Mouse (Mus musculus): ENCODE data around the gene Ulk3. TPM values are rescaled to one million over a fixed set of nuclear protein-coding genes. Genes with fewer than 3 reads are reported as not detected.
A peak's percentile ranks its signal among the peaks of the same experiment; 100 is the strongest.

Ulk3 gene
- polyA plus RNA-seq, 1 experiment from 2014 or later, result 6.1 TPM

DNA sequence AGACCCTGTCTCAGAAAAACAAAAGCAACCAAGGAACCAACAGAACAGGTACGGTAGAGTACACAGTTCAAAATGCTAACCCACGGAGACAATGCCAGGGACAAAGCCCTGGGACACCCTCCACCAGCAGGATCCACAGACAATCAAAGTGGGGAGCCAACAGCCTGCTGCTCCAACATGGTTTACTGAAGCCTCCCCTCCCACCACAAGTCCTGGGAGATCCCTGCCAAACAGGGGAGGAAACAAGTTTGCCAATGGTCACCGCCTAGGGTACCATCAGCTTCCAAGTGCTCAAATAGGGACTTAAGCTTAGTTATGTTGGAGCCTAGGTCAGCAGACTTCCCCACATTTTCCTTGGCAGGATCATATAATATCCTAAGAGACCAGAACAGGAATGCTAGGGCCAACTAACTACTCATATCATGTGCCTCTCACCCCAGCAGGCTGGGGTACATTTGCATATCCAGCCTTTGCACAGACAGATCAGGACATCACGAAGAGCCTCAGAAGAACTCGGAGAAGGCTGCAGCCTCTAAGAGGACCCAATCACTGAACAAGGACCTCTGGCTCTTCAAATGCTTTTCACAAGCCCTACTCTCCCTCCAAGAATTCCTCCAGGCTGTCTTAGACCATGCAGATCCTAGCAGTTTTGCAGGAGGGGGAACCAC lies 50.5 kb downstream of the Ulk3 start:
- Histone ChIP-seq H3K4me3 (ENCODE audit: inconsistent target) (no peak overlapping the region; the same call in 1 of the 2 replicates), H3K27ac (peak overlapping the region; percentile 93), H3K36me3 (ENCODE audit: inconsistent target) (0 out of 2 replicates have a peak, but pooled peaks cover 9% of the 10 kb centered on the region), H3K79me2 (ENCODE audit: inconsistent target) (peaks cover 100% of the 10 kb centered on the region)
- WGBS (ENCODE audit: missing documents), result 39% methylated on average over 5 of the region's 5 CpGs

DNA sequence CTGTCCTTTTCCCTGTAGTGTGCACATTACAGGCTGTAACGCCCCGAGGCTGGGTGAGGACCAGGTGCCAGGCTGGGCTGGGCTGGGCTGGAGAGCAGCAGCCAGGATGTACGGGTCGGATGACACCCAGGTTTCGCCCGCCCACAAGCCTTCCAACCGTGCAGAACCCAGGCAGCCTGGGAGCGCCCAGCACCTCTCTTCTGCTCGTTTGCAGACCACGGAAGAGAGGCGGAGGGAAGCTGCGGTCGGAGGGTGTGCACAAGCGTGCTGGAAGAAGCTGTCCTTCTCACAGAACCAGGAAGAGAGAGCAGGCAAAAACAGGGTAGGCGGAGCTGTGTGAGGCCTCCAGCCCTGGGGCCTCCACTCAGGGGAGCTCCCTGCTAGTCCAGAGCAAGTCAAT lies 51.1 kb downstream of the Ulk3 start:
- Histone ChIP-seq H3K36me3 (ENCODE audit: inconsistent target) (0 out of 2 replicates have a peak, but pooled peaks cover 6% of the 10 kb centered on the region), H3K4me3 (ENCODE audit: inconsistent target) (no peak overlapping the region; the same call in 1 of the 2 replicates)
- under 1% methylated on average over 15 of the region's 15 CpGs for WGBS (ENCODE audit: missing documents)

DNA sequence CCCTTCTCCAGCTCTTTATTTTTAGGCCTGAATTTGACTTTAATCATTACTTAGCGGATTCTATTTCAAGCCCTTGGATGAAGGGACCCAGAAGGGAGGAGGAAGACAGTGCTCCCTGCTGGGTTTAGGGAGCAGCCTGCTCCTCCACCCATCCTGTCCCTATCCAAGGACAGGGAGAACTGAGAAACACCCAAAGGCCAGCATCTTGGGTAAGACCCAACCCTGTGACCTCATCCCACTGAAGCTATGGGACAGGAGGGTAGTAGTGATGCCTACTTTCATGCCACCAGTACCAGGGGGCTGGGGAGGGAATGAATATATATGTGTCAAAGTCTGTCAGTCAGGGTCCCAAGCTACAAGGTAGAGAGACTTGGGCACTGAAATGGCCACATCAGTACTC lies 51.8 kb downstream of the Ulk3 start:
- H3K79me2 ChIP-seq (ENCODE audit: inconsistent target), result peaks cover 90% of the 10 kb centered on the region
- H3K27ac ChIP-seq, result peak overlapping the region; percentile 93
- no peak overlapping the region for H3K4me3 ChIP-seq (ENCODE audit: inconsistent target)
- H3K36me3 ChIP-seq (ENCODE audit: inconsistent target), result 0 out of 2 replicates have a peak, but pooled peaks cover 5% of the 10 kb centered on the region
- WGBS (ENCODE audit: missing documents), result 100% methylated on average over 1 of the region's 1 CpGs

More for the DNA sequence above, 51.1 kb downstream of the Ulk3 start:
- Histone ChIP-seq H3K79me2 (ENCODE audit: inconsistent target) (peaks cover 96% of the 10 kb centered on the region), H3K27ac (peak overlapping the region; percentile 93)

DNA sequence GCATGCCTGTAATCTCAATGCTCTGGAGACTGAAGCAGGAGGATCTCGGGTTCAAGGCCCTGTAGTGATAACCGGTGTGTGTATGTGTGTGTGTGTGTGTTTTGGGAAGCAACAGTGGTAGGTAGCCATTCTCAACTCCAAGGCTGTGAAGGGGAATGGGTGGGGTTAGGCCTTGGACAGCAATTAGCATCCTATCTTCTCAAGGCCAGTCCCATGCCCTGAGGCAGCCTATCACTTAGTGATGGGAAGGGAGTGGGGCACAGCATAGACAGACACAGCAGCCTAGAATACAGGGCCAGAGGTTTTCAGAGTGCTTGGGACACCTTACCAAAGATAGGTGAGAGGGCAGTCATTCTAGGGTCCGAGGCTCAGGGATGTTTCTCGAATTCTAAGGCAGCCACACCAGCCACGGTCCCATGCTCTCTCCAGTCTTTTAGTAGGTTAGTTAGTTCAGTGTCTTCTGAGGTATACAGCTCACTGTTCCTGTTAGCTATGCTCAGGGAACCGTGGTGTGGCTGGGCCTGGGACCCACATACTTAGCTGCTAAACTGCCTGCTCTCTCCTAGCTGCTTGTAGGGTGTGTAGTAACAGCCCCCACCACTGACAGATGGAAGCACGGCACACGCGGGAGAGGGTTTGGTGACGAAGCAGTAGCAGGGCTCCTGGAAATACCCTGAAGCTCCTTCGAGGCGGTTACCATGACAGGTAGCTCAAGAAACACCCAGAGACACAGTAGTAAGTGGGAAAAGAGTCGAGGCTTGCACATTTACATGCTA lies 52.7 kb downstream of the Ulk3 start:
- H3K4me3 ChIP-seq (ENCODE audit: inconsistent target), result no peak overlapping the region
- H3K79me2 ChIP-seq (ENCODE audit: inconsistent target), result peaks cover 81% of the 10 kb centered on the region
- H3K36me3 ChIP-seq (ENCODE audit: inconsistent target), result 0 out of 2 replicates have a peak, but pooled peaks cover 5% of the 10 kb centered on the region
- peak overlapping the region; percentile 93 for H3K27ac ChIP-seq
- 59% methylated on average over 13 of the region's 13 CpGs for WGBS (ENCODE audit: missing documents)

DNA sequence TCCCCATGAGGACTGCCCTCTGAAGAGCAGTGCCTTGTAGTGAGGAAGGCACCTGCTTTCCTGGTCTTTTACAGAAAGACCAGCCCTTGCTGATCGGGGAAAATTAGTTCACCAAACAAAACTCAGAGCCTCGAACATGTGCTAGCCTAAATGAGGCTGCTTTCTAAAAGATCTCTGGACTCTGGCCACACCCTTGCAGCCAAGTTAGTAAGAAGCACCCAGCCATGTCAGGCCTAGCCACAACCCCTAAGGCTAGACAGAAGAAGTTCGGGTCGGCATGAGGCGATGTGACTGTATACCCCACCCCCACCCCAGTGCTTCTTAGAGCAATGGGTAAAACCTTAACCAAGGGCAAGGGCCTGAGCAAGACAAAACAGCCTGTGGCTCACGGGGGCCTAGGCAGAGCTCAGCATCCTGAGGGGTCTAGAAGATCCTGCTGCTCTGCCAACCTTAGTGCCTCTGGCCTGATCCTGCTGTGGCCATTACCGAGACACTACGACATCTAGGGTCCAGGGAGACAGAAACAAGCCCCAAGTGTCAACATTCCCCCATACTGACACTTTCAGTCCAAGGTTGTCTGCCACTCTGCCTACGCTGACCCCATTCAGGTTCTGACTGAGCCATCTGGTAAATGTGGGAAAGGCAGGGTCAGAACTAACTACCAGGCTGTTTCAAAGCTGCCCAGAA lies 54.1 kb downstream of the Ulk3 start:
- Histone ChIP-seq H3K79me2 (ENCODE audit: inconsistent target) (peaks cover 67% of the 10 kb centered on the region), H3K4me3 (ENCODE audit: inconsistent target) (peak overlapping the region; percentile 92), H3K36me3 (ENCODE audit: inconsistent target) (0 out of 2 replicates have a peak, but pooled peaks cover 5% of the 10 kb centered on the region), H3K27ac (peak overlapping the region; percentile 93)
- 9% methylated on average over 9 of the region's 9 CpGs for WGBS (ENCODE audit: missing documents)

DNA sequence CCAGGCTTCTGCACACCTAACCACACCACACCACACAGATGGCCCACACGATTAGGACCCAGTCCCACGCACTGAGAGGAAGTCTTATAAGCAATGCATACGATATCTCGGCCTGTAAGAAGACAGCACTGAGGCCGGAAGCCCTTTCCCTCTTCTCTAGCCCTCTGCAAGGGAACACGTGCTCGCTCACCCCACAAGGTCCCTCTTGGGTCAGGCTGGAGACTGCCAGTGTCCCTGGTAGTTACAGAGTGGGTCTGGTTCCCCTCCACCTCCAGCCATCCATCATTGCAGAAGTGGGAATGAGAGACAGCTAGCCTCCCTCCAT lies 54.6 kb downstream of the Ulk3 start:
- Histone ChIP-seq H3K4me3 (ENCODE audit: inconsistent target) (peak overlapping the region; percentile 92), H3K27ac (peak overlapping the region; percentile 93), H3K79me2 (ENCODE audit: inconsistent target) (peaks cover 62% of the 10 kb centered on the region), H3K36me3 (ENCODE audit: inconsistent target) (0 out of 2 replicates have a peak, but pooled peaks cover 5% of the 10 kb centered on the region)
- 0% methylated on average over 6 of the region's 7 CpGs for WGBS (ENCODE audit: missing documents)

DNA sequence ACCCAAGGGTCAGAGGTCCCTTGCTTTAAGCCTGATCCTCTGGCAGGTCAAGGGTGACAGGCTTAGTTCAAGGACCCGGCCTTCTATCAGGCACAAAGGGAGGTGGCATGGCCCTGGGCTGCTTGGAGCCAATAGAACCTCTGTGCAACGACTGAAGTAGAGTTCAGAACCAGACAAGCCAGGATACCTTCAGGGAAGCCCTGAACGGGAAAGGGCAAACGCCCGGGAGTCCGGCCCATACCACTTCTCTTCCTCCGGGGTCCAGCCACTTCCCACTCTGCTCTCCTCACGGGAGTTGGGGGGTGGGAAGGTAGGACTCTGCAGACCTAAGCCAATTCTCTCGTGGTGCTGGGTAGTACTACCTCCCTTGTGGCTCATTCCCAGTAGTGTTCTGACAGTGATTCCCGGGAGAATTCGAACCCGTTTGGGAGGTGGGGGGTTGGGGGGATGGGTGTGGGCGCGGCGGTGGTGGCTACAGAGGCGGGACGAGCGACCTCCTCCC lies 55.2 kb downstream of the Ulk3 start:
- peak overlapping the region; percentile 93 for H3K27ac ChIP-seq
- WGBS (ENCODE audit: missing documents), result under 1% methylated on average over 18 of the region's 18 CpGs

DNA sequence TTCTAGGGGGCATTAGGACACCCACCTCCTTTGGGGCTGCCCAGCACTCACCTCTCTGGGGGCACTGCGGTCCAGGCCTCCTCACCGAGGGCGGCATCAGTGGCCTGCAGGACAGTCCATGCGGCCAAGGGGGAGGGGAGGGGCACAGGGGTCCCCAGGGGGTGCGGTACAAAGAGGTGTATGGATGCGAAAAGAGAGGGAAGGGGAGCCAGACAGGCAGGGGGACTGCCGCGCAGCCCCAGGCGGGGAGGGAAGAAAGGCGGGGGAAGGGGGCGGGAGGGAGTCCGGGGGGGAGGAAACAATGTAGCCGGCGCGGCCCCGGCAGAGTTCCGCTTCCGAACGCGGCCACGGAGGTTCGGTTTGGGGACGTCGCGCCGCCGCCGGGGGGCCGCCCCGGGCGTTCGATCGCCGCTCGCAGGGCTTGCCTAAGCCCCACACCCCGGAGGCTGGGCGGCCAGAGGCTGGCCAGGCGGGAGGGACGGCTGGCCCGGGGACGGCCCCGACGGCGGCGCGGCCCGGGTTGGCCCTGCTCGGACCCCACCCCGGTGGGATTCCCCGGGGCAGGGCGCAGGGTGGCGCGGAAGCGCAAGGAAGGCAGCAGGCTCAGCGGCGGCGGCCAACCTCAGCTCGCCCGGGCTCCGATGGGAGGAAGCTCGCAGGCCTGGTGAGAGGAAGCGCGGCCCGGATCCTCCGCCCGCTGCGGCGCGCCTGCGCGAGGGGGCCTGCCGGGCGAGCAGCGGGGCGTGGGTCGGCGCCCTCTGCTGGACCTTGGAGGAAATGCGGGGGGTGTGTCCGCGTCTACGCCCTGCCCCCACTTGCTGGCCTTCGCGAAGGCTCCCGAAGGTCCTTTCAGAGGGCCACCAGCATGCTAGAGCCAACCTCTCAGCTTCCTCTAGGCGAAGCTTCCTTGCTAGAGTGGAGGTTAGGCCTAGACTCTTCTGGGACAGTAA lies 56.0 kb downstream of the Ulk3 start:
- peak overlapping the region; percentile 97 for H3K27ac ChIP-seq
- H3K36me3 ChIP-seq (ENCODE audit: inconsistent target), result 0 out of 2 replicates have a peak, but pooled peaks cover 5% of the 10 kb centered on the region
- WGBS (ENCODE audit: missing documents), result under 1% methylated on average over 72 of the region's 85 CpGs
- H3K4me3 ChIP-seq (ENCODE audit: inconsistent target), result peak overlapping the region; percentile 92
- H3K79me2 ChIP-seq (ENCODE audit: inconsistent target), result peaks cover 48% of the 10 kb centered on the region

More for the DNA sequence above, 55.2 kb downstream of the Ulk3 start:
- H3K4me3 ChIP-seq (ENCODE audit: inconsistent target), result peak overlapping the region; percentile 92
- 0 out of 2 replicates have a peak, but pooled peaks cover 5% of the 10 kb centered on the region for H3K36me3 ChIP-seq (ENCODE audit: inconsistent target)
- H3K79me2 ChIP-seq (ENCODE audit: inconsistent target), result peaks cover 55% of the 10 kb centered on the region

Other genes starting within 250 kb of the Ulk3 start
- gene Ppcdc, start 149.3 kb upstream of the Ulk3 start, polyA plus RNA-seq (2018), result 7.9 to 18.3 TPM (median 17.6 TPM) in 3 replicates
- gene Scamp5, start 121.4 kb upstream of the Ulk3 start, polyA plus RNA-seq (2018), result 64.9 to 120 TPM (median 72.8 TPM) in 3 replicates
- gene Rpp25, start 85.4 kb upstream of the Ulk3 start, polyA plus RNA-seq (2018), result 0.10 to 0.36 TPM in 2 of 3 replicates, not detected in the other
- gene Cox5a, start 68.2 kb upstream of the Ulk3 start, polyA plus RNA-seq (2018), result 93.1 to 404 TPM (median 403 TPM) in 3 replicates
- gene Fam219b, start 51.9 kb upstream of the Ulk3 start, polyA plus RNA-seq (2018), result 11.2 to 20.8 TPM (median 15.2 TPM) in 3 replicates
- gene Mpi, start 36.7 kb upstream of the Ulk3 start, polyA plus RNA-seq (2018), result 16.5 to 25.5 TPM (median 20.0 TPM) in 3 replicates
- gene Scamp2, start 28.5 kb upstream of the Ulk3 start, polyA plus RNA-seq (2018), result 90.8 to 189 TPM (median 140 TPM) in 3 replicates
- gene Cplx3, start 16.8 kb downstream of the Ulk3 start, polyA plus RNA-seq (2018), result not detected in 3 replicates
- gene Lman1l, start 31.3 kb downstream of the Ulk3 start, polyA plus RNA-seq (2018), result not detected in 3 replicates
- 144 to 160 TPM (median 149 TPM) in 3 replicates for gene Csk, start 64.2 kb downstream of the Ulk3 start, polyA plus RNA-seq (2018)
- gene Cyp1a2, start 94.3 kb downstream of the Ulk3 start, polyA plus RNA-seq (2018), result not detected in 3 replicates
- not detected in 3 replicates for gene Cyp1a1, start 98.5 kb downstream of the Ulk3 start, polyA plus RNA-seq (2018)
- 5.3 to 7.7 TPM (median 6.3 TPM) in 3 replicates for gene Edc3, start 119.1 kb downstream of the Ulk3 start, polyA plus RNA-seq (2018)
- gene Clk3, start 176.4 kb downstream of the Ulk3 start, polyA plus RNA-seq (2018), result 29.7 to 113 TPM (median 47.9 TPM) in 3 replicates
- 7.7 to 8.9 TPM (median 8.3 TPM) in 3 replicates for gene Arid3b, start 247.3 kb downstream of the Ulk3 start, polyA plus RNA-seq (2018)

Data from macrophage (primary cell).